Mouse (Mus musculus): ENCODE measurements around the gene Mmd2.
A peak's percentile ranks its signal among the peaks of the same experiment; 100 is the strongest.

The Mmd2 gene

DNA sequence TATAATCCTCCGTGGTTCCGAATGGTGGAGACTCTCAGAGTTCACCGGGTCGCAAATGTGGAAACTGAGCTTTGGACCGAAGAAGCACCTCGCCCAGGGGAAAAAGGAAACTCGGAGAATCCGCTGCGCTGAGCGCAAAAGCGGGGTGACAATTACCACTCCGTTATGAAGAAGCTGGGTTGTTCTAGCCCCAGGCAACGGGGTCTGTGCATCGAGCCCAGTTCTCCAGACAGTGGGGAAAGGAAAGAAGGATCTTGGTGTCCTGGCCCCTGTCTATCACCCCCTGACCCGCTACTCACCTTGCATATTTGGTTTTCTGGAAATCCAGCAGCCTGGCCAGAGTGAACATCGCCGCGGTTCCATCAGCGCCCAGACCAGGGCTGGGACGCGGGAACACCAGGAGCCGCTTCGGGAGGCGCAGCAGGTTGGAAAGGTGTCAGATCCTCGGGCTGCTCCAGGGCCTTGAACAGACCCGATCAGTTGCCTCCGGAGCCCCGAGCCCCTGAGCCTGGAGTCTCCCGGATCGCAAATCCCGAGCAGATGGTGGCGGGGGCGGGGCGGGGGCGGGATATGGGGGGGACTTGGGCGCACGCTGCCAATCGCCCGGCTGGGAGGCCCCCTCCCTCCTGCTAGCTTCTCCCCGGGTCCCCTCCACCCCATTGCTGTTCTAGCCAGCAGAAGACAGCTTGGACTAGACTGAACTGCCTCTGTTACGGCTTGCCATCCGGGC, at the start of gene Mmd2:
TSS of gene Mmd2 (minus strand) at position 542 of the 730 bp plus-strand sequence.
- DNase-seq (ENCODE audit: low spot score in 2 of 2) = no peak

DNA sequence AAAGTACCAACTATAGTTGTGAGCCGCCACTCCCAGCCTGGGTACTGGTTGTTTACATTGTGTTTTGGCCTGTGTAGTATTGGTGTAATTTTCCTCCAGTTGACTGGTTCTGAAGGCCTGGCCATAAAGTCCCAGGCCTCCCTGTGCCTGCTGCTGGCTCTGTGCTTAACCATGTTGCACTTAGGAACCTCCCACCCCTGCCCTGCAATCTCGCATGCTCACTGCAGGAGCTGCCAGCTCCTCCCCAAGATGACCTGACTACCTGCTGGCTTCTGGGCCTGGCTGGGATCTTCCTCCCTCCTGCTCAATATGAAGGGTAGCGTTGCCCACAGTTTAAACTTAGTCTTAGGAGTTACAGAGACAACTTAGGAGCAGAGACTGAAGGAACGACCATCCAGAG, 43.7 kb upstream of the Mmd2 start:
- DNase-seq (ENCODE audit: low spot score in 2 of 2) = no peak

DNA sequence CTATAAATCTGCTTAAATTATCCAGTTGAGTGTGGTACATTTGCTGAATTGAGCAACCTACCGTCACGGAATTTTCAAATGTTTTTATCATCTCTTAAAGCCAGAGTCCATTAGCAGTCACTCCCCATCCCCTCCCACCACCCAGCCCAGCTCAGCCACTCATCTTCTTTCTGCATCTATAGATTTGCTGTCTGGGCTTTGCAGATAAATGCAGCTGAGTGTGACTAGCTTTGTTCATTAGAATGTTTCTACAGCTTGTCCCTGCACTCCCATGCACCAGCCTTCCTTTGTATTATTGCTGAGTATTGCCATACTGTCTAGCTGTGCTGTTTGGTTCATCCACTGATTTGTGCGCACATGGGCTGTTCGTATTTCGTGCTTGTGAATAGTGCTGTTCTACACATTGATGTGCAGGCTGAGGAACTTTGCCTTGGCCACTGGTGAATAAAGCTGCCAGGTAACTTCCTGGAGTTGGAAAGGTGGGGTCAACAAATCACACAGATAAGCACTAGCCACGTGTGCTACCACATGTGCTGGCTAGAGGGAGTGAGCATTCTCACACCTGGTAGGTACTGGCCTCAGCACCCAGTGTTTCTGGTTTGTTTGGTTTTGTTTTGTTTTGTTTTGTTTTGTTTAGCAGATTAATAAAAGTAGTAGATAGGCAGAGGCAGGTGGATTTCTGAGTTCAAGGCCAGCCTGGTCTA, 42.3 kb upstream of the Mmd2 start:
- DNase-seq (ENCODE audit: low spot score in 2 of 2) = no peak

DNA sequence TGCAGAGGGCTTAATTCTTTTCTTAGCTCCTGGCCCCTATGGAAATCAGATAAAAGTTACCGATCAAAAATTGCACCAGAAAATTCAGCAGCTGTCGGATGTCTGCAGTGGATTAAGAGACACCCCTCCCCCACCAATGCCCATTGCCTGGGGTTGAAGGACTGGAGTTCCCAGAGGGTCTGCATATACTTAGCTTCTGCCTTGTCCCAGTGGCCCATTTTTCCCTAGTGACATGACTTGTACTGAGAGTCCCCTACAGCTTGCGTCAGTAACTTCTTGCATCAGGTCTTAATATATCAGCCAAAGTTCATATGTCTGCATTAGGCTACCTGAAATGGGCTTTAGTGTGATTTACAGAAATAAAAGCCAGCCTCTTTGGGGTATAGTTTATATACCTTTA, 41.8 kb upstream of the Mmd2 start:
- no peak for DNase-seq (ENCODE audit: low spot score in 2 of 2)

DNA sequence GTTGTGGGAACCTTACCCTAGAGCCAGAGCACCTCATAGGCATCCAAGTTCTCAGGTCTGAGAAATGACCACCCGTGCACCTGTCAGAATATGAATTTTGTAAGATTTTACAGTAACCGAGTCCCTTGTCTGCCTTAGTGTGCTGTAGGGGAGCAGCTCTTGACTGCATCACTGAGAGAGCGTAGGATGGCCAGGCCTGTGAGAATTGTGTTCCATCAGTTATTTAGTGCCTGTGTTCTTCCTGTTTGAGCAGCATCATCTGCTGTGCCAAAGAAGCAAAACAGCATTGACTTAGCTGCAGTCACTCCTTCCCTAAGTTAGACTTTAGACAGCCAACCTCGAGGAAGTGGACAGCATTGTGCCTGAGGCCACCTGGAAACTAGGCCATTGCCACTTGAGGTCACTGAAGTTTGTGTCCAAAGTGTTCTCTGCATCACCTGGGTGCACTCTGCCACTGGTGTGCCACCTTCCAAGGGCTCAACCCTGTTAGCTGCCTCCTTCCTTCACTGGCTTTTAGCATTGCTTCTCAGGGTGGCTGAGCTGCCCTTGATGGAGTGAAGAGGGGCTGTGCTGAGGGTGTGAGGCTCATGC, 41.0 kb upstream of the Mmd2 start:
- no peak for DNase-seq (ENCODE audit: low spot score in 2 of 2)

DNA sequence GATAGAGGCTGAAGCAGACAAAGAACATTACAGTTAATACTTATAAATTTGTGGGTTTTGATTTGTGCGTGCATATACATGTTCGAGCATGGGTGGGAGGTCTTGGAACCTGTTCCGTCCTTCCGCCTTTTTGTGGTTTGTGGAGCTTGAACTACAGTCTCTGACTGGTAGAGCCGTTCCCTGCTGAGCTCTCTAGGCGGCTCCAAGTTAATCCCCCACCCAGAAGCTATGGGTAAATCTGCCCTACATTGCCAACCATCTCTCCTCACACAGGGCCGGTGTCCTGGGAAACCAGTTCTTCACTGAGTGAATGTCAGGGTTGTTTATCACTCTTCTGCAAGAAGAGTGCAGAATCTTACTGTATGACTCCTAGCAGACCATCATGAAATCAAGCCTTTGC, 39.6 kb upstream of the Mmd2 start:
- DNase-seq (ENCODE audit: low spot score in 2 of 2) = no peak

DNA sequence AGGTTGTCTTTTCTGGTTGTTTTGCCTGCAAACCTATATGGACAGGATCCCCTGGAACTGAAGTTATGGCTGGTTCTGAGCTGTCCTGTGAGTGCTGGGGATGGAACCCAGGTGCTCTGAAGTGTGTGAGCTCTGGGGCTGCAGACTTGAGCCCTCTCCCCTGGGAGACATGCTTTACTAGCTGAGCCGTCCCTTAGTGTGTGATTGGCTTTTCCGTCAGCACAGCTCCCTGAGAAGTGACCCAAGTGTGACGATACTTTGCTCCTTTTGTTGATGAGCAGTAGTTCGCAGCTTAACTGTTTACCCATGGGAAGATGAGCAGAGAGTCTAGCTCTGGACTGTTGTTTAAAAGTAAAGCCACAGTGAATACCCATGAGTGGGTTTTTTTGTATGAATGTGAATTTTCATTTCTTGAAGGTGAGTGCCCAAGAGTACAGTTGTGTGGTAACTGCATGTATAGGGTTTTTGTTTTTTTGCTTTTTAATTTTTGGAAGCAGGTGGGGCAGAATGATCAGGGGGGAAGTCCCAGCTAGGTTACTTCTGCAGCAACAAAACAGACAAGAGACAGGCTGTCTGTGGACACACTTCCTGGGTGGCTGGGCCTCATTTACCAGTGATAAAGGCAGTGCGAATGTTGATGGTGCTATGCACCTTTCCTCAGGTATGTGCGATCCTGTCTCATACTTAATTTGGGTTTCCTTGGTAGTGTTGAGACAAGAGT, 32.9 kb upstream of the Mmd2 start:
- DNase-seq (ENCODE audit: low spot score in 2 of 2) = no peak

DNA sequence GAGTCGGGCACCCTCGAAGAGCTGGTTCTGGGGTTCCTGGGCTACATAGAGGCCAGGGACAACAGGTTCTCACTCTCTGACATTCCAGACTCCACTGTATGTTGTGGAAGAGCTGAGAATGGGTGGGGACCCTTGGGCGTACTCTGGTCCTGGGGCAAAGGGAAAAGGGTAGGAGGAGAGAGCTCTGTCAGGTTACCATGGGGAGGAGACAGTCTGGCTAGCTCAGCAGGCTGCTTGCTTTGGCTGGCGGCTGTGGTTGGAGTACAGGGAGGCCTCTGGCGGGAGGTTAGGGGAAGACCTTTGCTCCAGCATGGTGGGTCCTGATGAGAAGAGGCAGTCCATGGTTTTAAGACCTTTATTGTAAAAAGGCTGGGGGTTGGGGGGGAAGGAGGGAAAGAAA, 31.5 kb upstream of the Mmd2 start:
- DNase-seq (ENCODE audit: low spot score in 2 of 2) = no peak

DNA sequence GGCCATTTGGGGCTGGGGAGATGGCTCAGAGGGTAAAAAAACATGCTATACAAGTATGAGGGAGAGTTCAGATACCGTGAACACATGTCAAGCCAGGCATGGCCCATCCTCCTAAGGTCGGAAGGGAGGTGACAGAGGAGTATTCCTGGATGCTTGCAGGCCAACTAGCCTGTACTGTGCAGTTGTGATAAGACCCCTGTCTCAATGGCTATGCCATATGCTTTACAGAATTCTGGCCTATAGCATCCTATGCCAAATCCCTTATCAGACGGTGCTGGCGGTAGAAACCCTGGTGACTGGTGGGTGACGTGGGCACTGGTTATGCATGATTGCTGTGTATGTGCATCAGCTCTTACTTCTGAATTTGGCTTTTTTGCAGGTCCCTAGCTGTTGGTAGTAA, 29.2 kb upstream of the Mmd2 start:
- DNase-seq (ENCODE audit: low spot score in 2 of 2) = no peak

DNA sequence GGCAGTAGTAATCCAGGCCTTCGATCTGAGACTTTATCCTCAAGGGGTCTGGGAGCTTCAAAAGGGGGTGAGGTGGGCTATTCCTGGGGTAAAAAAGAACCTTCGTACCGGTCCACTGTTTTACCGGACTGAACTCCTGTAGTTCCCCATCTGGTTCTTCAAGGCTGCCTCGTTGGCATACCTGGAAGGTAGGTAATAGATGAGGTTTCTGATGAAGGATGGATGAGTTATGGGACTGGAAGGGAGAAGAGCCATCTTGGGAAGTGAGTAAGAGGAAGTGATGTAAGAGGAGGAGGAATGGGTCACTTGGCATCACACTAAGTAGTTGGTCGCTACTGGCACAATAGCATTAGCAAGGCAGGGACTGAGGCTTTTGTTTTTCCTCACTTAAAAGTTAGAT, 21.6 kb upstream of the Mmd2 start:
- DNase-seq (ENCODE audit: low spot score in 2 of 2) = peak in 1 of 2 experiments; percentile 5

DNA sequence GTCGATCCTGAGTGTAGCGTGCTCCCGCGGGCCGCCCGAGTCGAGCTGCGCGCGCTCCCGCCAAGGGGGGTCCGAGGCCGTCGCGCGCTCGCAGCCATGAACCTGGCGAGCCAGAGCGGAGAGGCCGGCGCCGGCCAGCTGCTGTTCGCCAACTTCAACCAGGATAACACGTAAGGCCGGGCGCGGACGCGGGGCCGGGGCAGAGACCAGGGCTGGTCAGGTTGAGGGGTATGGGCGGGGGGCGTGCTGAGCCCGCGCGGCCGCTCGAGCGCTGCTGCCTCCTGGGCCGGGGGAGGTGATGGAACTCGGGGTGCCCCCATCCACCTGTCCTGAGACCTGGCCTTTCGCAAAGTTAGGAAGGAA, 21.0 kb upstream of the Mmd2 start:
- no peak for DNase-seq (ENCODE audit: low spot score in 2 of 2)

DNA sequence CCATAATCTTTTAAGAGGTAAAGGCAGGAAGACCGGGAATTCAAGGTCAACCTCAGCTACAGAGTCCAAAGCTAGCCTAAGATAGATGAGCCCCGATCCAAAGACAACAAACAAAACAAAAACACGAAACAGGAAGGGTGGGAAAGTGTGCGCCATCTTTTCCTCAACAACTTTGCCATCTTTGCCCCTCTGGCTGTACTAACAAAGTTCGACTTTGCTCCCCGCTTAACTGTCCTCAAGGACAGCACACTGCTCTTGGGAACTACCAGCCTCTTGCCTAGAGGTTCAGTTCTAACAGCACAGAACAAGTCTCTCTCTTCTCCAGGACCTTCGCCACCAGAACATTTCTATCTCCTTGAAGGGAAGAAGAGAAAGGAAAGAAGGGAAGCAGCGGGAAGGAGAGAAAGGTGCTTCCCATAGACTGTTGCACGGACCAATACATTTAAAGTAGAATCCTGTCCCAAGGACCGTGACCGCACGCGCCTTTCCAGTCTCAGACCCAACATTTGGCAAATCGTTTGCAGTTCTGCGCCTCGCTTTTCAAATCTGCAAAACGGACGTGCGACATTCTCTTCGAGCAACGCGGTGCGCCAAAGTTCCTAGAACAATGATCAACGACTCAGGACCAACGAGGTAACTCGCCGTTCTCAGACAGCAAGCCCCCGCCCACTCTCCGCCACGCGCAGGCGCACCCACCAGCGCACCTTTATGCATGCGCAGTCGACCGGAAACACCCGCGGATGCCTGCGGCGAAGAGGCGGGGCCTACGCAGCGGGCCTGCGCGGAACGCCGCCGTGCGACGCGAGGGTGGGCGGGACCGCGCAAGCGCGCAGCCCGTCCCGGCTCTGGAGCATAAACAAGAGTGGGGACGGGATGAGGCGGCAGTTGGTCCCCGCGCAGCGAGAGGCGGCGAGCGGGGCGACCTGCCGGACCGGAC, 20.4 kb upstream of the Mmd2 start:
- DNase-seq (ENCODE audit: low spot score in 2 of 2) = peak; percentile 98

DNA sequence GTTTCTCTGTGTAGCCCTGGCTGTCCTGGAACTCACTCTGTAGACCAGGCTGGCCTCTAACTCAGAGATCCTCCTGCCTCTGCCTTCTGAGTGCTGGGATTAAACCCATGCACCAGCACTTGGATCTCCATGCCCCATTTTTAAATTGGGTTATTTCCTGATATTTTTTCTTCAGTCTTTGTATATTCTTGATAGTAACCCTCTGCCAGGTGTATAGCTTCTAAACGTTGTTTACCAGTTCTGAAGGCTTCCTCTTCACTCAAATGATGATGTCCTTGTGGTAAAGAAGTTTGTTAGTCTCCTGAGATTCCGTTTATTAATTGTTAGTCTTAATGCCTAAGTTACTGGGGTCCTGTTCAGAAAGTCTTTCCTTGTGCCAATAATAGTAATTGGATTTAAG, 18.8 kb upstream of the Mmd2 start, which contains the start of gene Wipi2:
TSS of gene Wipi2 (plus strand) at position 301 of the 400 bp plus-strand sequence.
- no peak for DNase-seq (ENCODE audit: low spot score in 2 of 2)

DNA sequence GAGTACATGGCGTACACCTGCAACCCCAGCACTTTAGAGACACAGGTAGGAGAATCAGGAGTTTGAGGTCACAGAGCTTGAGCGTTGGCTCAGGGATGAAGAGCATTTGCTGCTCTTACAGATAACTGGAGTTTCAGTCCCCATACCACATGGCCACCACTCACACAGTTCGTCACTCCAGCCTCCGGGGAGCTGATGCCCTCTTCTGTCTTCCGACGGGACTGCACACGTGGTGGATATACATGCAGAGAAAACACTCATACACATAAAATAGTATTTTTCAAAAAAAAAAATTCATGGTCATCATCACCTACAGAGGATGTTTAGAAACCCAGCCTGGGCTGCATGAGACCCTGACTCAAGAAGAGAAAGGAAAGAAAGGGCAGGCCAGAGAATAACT, 14.5 kb upstream of the Mmd2 start:
- no peak for DNase-seq (ENCODE audit: low spot score in 2 of 2)

DNA sequence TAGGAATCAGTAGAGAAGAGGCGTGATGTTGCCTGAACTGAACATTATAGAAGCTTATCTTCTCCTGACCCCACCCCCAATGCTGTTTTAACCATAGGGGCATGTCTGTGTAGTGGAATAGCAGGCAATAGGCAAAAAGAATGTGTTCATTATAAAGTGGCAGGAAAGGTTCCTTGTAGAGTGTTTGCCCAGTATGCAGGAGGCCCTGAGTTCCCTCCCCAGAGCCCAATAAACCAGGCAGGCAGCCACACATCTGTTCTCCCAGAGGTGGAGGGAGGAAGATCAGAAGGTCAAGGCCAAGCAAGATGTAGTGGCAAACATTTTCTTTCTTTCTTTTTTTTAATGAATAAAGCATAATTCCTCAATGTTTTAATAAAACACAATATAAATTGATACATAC, 13.5 kb upstream of the Mmd2 start:
- DNase-seq (ENCODE audit: low spot score in 2 of 2) = no peak

DNA sequence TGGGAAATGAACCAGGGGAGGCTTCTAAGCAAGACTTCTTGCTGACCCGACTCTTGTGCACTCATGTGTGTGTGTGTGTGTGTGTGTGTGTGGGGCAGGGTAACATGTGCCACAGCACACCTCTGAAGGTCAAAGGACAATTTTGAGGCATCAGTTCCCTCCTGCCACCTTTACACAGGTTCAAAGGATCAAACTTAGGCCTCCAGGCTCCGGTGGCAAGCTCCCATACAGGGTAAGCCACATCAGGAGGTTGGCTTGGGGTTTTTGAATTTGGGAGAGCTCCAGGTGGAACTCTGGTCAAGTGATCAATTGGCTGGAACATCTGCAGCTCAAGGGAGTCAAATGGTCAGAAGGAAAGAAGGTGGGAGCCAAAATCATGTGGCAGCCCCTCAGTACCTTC, 12.8 kb upstream of the Mmd2 start:
- DNase-seq (ENCODE audit: low spot score in 2 of 2) = no peak

DNA sequence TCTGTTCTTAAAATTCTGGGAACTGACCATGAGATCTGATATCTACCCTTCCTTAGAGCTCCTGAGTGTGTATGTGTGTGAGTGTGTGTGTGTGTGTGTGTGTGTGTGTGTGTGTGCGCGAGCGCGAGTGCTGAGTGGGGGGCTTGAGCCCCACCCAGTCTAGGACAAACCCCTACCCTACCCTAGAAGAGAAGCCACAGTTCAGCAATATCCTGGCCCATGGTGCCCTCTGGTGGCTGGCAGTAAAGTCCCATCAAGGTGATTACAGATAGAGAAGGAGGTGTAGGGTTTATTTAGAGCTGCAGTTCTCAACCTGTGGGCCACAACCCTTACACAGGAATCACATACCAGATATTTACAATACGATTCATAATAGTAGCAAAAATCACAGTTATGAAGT, 11.3 kb upstream of the Mmd2 start:
- peak in 1 of 2 experiments; percentile 32 for DNase-seq (ENCODE audit: low spot score in 2 of 2)

DNA sequence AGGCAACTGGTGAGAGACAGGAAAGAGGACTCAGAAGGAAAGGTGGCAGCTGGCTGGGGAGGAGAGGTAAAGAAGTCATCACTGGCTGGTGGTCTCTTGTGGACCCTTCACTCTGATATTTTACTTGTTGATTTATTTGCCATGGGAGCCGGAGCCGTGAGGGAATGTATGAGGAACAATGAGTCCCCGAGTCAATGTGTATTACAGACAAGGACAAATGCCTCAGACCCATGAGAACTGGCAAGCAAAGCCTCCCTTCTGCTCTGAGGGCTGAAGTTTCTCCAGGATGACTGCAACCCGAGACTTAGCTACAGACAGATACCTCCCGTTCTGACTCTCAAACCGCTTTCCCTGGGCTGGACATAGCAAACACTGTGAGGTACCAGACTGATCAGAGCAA, 7.7 kb upstream of the Mmd2 start:
- DNase-seq (ENCODE audit: low spot score in 2 of 2) = no peak

DNA sequence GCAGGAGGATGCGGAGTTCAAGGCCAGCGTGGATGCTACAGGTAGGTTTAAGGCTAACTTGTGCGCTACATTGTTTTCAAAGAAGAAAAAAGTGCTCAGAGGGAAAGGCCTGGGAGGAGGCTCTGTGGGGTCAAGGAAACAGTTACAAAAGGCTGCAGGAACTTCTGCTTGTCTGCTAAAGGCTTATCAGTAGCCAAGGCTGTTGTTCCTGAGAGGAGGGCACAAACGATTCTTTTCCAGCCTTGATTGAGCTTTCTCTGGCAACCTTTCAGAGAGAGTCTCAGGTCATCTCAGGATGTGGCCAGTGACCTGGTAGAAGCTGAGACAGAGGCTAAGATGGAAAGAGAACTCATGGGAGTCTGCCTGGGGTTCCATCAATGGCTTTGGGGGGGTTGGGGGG, 7.0 kb upstream of the Mmd2 start:
- DNase-seq (ENCODE audit: low spot score in 2 of 2) = no peak

DNA sequence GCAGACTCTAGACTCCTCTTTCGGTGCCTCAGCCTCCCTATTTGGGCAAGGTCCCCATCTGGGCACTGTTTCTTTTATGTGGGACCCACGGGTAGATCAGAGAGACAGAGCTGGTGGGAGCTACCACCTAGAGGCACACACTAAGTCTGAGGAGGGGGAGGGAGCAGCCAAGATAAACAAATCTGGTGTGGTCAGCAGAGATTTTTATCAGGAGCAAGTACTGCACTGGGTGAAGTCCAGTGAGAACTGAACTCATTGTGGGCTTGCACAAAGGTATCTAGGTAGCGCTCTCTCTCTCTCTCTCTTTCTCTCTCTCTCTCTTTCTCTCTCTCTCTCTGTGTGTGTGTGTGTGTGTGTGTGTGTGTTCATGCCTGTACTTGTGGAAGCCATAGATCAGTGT, 5.9 kb upstream of the Mmd2 start:
- DNase-seq (ENCODE audit: low spot score in 2 of 2) = no peak

DNA sequence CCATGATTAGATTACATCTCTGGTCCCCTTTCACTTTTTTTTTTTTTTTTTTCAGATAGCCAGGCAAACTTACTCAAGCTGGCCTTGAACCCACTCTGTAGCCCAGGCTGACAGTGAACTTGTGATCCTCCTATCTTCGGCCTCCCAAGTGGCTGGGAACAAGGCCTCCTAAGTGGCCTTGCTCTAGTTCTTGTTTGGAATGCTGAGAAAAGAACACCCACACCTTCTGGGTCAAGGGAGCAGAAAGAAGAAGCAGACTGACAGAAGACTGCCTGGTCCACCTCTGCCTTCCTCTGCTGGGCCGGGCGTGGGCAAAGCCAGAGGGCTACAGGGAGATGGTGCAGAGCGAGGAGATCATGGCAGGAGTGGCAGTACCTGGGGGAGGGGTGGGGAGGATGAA, 1.8 kb upstream of the Mmd2 start:
- no peak for DNase-seq (ENCODE audit: low spot score in 2 of 2)

DNA sequence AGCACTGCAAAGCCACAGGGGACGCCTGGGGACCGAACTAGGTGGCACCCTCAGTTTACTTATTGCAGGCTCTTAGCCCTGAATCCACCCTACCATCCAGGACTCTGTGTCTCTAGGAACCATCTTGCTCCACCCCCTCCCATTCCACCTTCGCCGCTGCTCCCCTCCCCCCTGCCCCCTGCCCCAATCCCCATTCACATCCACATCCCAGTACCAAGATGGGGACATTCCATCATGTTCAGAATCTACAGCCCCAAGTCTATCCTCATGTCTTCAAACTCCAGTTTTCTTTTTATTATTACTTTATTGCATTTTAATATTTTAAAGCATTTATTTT, 357 bp upstream of the Mmd2 start:
- no peak for DNase-seq (ENCODE audit: low spot score in 2 of 2)

Data from thymus, postnatal 10 days (tissue).